Mouse (Mus musculus): ENCODE results near the gene Calca.
"Not testable (repeated sequence)": the region's sequence is repeated elsewhere in the genome, so short reads cannot be mapped to it uniquely, and the experiment has no call there.

Gene Calca

DNA sequence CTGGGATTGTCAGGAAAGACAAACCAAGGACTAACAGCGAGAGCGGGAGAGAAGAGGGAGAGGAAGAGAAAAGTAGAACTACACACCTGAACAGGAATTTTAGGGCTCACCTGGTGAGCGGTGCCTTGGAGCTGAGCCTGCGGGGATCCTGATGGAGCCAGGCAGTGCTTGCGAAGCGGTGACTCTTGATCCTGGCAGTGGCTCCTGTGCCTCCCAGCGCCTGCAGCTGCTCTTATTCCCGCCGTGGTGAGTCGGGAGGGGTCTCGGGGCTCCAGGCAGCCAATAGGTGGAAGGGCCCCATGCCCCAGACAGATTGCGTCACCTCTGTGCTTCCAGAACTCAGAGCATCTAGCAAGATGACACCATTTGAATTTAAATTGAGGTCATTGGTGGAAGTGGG is at the start of gene Calca:
Gene Calca, minus strand, starts transcription at position 256 of the 400 bp plus-strand sequence.
- no peak for DNase-seq (ENCODE audit: low spot score)

DNA sequence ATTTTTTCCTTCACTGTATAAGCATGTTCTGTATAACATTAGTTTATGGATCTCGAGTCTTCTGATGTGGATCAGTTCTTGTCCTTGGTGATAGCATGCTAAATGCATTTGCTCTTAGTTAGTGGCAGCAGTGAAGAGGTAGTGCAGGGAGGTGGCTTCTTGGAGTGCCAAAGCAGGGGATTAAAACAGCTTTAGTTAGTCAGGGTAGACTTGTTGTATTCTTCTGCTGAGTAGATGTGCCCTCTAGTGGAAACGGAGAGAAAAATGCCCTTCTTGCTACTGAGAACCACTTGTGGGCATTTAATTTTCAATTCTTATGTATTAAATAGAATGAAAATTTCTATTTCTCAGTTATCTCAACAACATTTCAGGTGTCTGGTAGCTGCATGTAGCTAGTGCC is 36.5 kb upstream of the Calca start:
- peak; percentile 3 for DNase-seq (ENCODE audit: low spot score)

DNA sequence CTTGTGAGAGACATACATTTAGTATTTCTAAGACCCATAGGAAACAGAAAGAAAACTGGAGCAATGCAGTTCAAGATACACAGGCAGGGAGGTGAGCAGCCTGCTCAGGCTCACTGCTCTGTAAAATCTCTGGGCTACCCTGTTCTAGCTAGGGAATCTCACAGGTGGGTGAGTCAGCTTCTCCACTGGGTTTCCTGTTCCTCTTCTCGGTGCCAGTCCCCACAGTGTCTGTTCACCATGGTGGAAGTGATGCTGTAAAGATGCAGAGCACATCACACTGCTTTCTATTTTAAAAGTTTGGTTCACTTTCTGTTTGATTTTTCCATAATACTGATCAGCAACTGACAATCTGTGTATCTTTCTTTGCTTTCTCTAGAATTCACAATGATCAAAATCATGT is 35.2 kb upstream of the Calca start:
- DNase-seq (ENCODE audit: low spot score) = no peak

DNA sequence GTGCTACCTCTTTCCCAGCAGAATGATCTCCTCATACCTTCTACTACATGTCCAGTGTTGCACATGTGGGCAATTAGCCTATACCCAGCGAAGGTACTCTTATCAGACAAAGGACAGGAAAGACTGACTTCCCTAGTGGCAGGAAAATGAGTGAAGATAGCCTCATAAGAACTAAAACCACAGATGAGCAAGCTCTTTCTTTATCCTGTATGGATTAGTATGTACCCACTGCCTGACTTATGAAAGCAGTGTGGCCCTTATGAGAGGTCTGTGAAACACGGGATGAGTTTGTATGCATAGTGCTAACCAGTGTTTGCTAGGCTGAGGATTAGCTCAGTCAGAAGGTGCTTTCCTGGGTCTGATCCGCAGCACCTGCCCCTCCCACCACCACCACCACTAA is 13.6 kb upstream of the Calca start:
- DNase-seq (ENCODE audit: low spot score) = no peak

DNA sequence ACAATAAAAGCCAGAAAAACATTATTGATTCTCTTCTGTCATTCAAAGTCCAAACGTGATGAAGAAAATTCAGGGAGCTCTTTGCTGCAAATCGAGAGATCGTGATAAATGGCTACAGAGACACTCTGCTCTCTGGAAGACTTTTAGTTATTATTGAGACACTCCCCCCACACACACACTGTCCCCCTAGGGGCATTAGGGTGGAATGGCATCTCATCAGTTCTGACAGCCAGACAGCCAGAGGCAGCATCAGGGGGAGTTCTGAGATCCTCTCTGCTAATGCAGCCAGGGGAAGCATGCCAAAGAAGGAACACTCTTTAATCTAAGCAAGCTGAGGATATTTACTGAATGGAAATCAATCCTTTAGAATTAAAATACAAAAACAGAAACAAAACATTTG is 12.6 kb upstream of the Calca start:
- DNase-seq (ENCODE audit: low spot score) = no peak

DNA sequence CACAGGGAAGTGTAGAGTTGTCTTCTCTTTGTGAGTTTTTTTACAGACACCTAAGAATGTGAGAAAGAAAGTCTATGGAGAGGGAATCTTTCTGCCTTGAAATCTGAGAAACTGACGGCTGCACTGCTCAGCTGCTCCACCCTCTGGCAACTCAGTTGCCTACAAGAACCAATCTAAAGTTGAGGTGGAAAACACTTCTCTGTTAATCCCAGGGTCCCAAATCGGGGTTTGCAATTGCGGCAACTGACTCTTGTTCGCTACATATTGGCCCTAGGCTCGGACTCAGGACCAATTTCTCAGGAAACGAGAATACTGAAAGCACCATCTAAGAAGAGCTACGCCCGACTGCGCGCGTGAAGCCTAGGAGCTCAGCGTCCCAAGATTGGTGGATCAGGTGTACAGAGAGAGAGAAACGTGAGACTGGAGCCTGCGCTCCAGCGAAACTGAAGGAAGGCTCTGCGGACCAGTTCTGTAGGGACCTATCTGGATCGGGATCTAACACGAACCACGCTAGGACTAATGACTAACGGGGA is 522 bp downstream of the Calca start:
- no peak for DNase-seq (ENCODE audit: low spot score)

DNA sequence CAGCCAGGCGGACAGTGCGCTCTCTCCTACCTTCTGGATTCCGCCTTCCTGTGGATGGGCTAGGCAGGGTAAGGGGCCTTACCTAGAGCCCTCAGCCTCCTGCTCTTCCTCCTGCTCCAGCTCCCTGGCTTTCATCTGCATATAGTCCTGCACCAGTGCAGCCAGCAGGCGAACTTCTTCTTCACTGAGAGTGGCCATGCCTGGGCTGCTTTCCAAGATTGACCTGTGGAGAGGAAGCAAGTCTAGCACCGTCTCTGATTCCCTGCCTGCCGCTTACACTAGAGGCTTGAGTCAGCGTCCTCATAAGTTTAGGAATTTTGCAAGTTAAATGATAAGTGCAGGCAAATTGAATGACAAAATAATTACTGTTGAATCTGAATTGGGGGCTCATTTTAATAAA is 1.8 kb downstream of the Calca start:
- no peak for DNase-seq (ENCODE audit: low spot score)

DNA sequence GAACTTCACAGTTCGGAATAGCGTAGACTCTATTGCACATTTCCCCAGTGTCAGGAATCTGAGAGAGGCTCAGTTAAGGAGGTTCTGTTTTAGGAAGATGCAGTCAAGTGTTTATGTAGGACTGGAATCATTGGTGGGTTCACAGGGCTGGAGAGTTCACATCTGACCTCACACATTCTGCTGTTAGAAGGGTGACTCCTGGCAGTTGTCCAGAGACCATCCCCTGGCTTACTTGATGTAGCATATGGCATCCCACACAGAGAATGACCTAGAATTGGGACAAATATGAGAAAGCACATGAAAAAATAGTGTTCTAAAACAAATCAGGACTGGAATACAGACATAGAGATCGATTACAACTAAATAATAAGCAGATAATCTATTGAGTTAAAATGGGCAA is 10.2 kb downstream of the Calca start:
- no peak for DNase-seq (ENCODE audit: low spot score)

DNA sequence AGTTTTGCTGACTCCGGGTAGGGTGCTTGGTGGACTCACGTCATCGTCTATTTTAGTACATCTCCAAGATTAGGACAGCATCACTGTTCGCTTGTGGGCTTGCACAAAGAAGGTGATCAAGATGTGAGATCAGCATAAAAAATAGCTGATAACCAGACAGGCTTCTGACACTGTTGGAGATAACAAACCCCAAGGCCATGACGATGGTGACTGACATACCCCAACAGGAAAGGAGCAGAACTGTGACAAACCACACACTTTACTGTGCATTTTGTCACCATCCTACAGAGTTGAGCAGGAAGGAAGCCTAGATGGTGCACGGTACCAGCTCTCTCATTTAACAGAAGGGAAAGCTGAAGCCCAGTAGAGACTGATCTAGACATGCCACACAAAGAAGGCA is 19.4 kb downstream of the Calca start:
- no peak for DNase-seq (ENCODE audit: low spot score)

DNA sequence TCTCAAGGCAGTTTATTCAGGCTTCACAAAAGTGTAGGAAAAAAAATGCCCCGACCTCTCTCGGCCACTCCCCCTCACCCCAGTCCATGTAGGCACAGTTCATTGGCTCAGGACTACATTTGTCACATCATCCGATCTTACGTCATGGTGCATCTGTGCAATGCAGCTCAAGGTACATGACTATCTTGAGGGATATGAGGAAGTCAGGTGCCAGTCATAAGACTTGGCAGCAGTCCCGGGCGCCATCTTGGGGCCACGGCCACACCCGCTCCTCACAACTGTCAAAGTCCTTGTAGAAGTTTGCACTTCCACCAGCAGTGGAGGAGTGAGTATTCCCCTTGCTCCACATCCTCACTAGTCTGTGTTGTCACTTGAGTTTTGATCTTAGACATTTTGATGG is 41.8 kb downstream of the Calca start:
- DNase-seq (ENCODE audit: low spot score) = not testable (repeated sequence)

DNA sequence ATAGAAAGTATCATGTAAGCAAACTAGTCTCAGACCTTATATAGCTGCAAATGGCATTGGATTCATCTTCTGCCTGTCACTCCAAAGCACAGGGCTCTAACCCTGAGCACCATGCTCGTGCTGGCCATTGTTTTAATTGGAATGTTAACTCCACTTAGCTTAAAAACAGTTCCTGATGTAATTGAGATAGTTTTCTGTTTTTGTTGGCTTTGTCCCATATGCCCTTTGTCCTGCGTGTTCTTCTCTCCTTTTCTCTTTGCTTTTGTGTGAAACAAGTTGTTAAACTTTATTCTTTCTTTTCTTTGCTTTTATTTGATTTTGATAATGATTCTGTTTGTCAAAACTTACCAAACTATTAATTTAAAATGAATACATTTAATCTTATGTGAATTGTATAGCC is 53.7 kb downstream of the Calca start:
- DNase-seq (ENCODE audit: low spot score) = no peak
